ENCODE assay signal across 8 mouse cellular contexts in genomic region chrX:38455890-38456634, GRCm38 (mm10). TPM values are rescaled to one million over a fixed set of nuclear protein-coding genes. Genes with fewer than 3 reads are reported as not detected.
DNase-seq lines count a peak whose midpoint lies in the region; ATAC-seq lines count a peak whose summit lies in the region.

Gene Lamp2 (minus strand): TSS chrX:38456454.

- H3K4me2 ChIP-seq in forebrain, embryonic 14.5 days (ENCODE audit: low read length): peak within 1 kb of the TSS; percentile 54
- peak within 1 kb of the TSS; percentile 59 for H3K4me2 ChIP-seq in neural tube, embryonic 15.5 days

- 0 out of 2 replicates have a peak, but pooled peaks cover 2% of the 10 kb centered on the region for H3K36me3 ChIP-seq in forebrain, embryonic 14.5 days (ENCODE audit: control insufficient read depth, insufficient read depth, low read length)
- H3K36me3 ChIP-seq in neural tube, embryonic 15.5 days: no peaks in the 10 kb centered on the region

- no peaks in the 10 kb centered on the region for H3K27me3 ChIP-seq in forebrain, embryonic 14.5 days (replicated peaks; ENCODE audit: control insufficient read depth, insufficient read depth, low read length)
- H3K27me3 ChIP-seq in neural tube, embryonic 15.5 days (replicated peaks): no peaks in the 10 kb centered on the region

- 28% methylated on average over 47 of the region's 47 CpGs for WGBS in forebrain, embryonic 14.5 days
- 15% methylated on average over 47 of the region's 47 CpGs for WGBS in neural tube, embryonic 15.5 days

- peak; percentile 84 for DNase-seq in ES-CJ7 (ENCODE audit: low read depth, low spot score)
- DNase-seq in cerebellum, adult 11 months: peak; percentile 69
- DNase-seq in forebrain, embryonic 14.5 days (ENCODE audit: low spot score): peak; percentile 90
- DNase-seq in heart, postnatal 14 days: peak; percentile 71 to 78
- DNase-seq in layer of hippocampus, adult 11-12 months (ENCODE audit: low spot score): peak; percentile 87
- peak; percentile 84 to 90 for DNase-seq in lung, adult 18-20 months
- DNase-seq in testis, postnatal 14 days (ENCODE audit: low spot score): peak; percentile 89

- H3K4me1 ChIP-seq in forebrain, embryonic 14.5 days (ENCODE audit: control insufficient read depth, insufficient read depth, low read length): no peaks in the 10 kb centered on the region
- 0 out of 2 replicates have a peak, but pooled peaks cover 4% of the 10 kb centered on the region for H3K4me1 ChIP-seq in neural tube, embryonic 15.5 days

- peak within 1 kb of the TSS; percentile 48 for H3K4me3 ChIP-seq in forebrain, embryonic 14.5 days (ENCODE audit: low read depth, low read length)
- H3K4me3 ChIP-seq in neural tube, embryonic 15.5 days (replicated peaks): peak within 1 kb of the TSS; percentile 54

- intact Hi-C loops in heart, postnatal 14 days (cut with DNase I): no loop called here

- H3K9me3 ChIP-seq in forebrain, embryonic 14.5 days (replicated peaks; ENCODE audit: control insufficient read depth, low read length): no peaks in the 10 kb centered on the region
- H3K9me3 ChIP-seq in neural tube, embryonic 15.5 days (replicated peaks): no peaks in the 10 kb centered on the region

- peak; percentile 98 for ATAC-seq in forebrain, embryonic 14.5 days
- peak; percentile 99 for ATAC-seq in neural tube, embryonic 15.5 days (ENCODE audit: low FRiP score)

- H3K9ac ChIP-seq in forebrain, embryonic 14.5 days (ENCODE audit: low read length): peak within 1 kb of the TSS; percentile 71
- peak within 1 kb of the TSS; percentile 55 for H3K9ac ChIP-seq in neural tube, embryonic 15.5 days (replicated peaks)

- H3K27ac ChIP-seq in forebrain, embryonic 14.5 days (ENCODE audit: low read depth, low read length): no peak within 1 kb of the TSS
- peak within 1 kb of the TSS; percentile 52 for H3K27ac ChIP-seq in neural tube, embryonic 15.5 days (replicated peaks)

RNA-seq across cellular contexts. Expression of gene Lamp2, which starts in this region (rescaled TPM):
- 65.7 and 68.6 TPM in 2 replicates for polyA plus RNA-seq in forebrain, embryonic 14.5 days (2014; fragmentation: Nextera tagmentation; extraction: Ambion mirVana)
- 100 to 1,000 TPM; 133 to 137 TPM for total RNA-seq in heart, postnatal 14 days (2021)
- 58.6 and 101 TPM in 2 replicates for polyA plus RNA-seq in neural tube, embryonic 15.5 days (2015; fragmentation: Nextera tagmentation; extraction: Ambion mirVana)
